Mouse (Mus musculus): ENCODE data around the gene Grxcr1. TPM values are rescaled to one million over a fixed set of nuclear protein-coding genes. Genes with fewer than 3 reads are reported as not detected.

The Grxcr1 gene
- polyA plus RNA-seq, 1 experiment from 2014 or later, result not detected

DNA sequence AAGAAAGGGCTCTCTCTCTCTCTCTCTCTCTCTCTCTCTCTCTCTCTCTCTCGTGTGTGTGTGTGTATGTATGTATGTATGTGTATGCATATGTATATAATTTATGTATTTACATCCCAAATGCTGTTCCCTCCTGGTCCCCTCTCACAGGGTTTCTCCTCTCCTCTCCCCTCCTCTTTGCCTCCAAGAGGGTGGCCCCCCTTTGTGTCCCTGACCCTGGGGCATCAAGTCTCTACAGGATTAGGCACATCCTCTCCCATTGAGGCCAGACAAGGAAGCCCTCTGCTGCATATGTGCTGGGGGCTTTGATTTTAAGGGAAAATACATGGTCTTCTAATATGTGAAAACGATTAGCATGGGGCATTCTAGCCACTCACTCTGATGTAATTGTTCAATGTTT lies 61.5 kb downstream of the Grxcr1 start:
- Histone ChIP-seq H3K9me3 (replicated peaks; ENCODE audit: control insufficient read depth, low read length) (no peaks in the 10 kb centered on the region), H3K4me2 (ENCODE audit: low read depth, low read length) (no peak overlapping the region), H3K36me3 (replicated peaks; ENCODE audit: control insufficient read depth, insufficient read depth, low read depth, low read length) (no peaks in the 10 kb centered on the region), H3K4me1 (ENCODE audit: control insufficient read depth, insufficient read depth, low read length) (no peaks in the 10 kb centered on the region), H3K27me3 (ENCODE audit: control insufficient read depth, insufficient read depth, low read length) (no peaks in the 10 kb centered on the region), H3K27ac (replicated peaks; ENCODE audit: low read depth, low read length) (no peak overlapping the region), H3K9ac (replicated peaks; ENCODE audit: low read length) (no peak overlapping the region), H3K4me3 (ENCODE audit: low read depth, low read length) (no peak overlapping the region)
- ATAC-seq (replicated peaks; ENCODE audit: insufficient number of reproducible peaks, low FRiP score, low TSS enrichment, low read depth), result no peak
- no peak for DNase-seq (ENCODE audit: low spot score)
- 68% methylated on average over 2 of the region's 2 CpGs for WGBS

- Histone ChIP-seq H3K27me3 (ENCODE audit: control insufficient read depth, insufficient read depth, low read length) (no peaks in the 10 kb centered on the region), H3K4me1 (ENCODE audit: control insufficient read depth, insufficient read depth, low read length) (no peaks in the 10 kb centered on the region), H3K9ac (replicated peaks; ENCODE audit: low read length) (no peak overlapping the region), H3K4me2 (ENCODE audit: low read depth, low read length) (no peak overlapping the region), H3K9me3 (replicated peaks; ENCODE audit: control insufficient read depth, low read length) (no peaks in the 10 kb centered on the region), H3K36me3 (replicated peaks; ENCODE audit: control insufficient read depth, insufficient read depth, low read depth, low read length) (no peaks in the 10 kb centered on the region), H3K4me3 (ENCODE audit: low read depth, low read length) (no peak overlapping the region), H3K27ac (replicated peaks; ENCODE audit: low read depth, low read length) (no peak overlapping the region)
- WGBS, result 83% methylated on average over 5 of the region's 5 CpGs
- no peak for DNase-seq (ENCODE audit: low spot score)
- ATAC-seq (replicated peaks; ENCODE audit: insufficient number of reproducible peaks, low FRiP score, low TSS enrichment, low read depth), result no peak
Observed at GRCm38 (mm10) chr5:68097665-68098624, 66.3 kb downstream of the Grxcr1 start.

DNA sequence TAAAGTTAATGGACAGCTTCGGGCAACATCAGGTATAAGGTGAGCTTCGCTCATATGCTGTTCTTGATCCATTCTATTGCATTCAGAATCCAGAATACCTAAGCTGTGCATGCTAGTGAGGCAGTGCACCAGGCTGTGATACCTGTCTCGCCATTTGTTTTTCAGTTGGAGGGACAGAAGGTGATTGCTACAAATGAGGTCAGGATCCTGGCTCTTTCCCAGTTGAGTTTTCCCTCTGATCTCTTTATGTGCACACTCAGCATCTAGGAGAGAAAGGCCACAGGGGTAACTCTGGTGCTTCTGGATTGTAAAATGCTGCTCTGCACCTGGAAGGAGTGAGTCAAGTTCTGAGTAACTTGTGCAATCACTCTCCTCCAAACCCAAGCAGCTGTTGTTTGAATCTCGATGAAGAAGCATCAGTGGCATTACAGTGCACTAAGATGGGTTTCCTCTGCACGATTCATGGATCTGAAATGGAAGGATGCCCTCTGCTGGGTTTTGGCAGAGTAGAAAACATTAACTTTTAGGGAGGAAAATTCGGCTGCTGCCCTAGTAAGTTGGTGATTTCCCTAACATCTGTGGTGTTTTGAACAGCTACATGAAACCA lies 80.9 kb downstream of the Grxcr1 start:
- H3K4me2 ChIP-seq (ENCODE audit: low read depth, low read length), result no peak overlapping the region
- no peak overlapping the region for H3K27ac ChIP-seq (replicated peaks; ENCODE audit: low read depth, low read length)
- no peaks in the 10 kb centered on the region for H3K27me3 ChIP-seq (ENCODE audit: control insufficient read depth, insufficient read depth, low read length)
- no peaks in the 10 kb centered on the region for H3K36me3 ChIP-seq (replicated peaks; ENCODE audit: control insufficient read depth, insufficient read depth, low read depth, low read length)
- no peak overlapping the region for H3K9ac ChIP-seq (replicated peaks; ENCODE audit: low read length)
- no peak overlapping the region for H3K4me3 ChIP-seq (ENCODE audit: low read depth, low read length)
- ATAC-seq (replicated peaks; ENCODE audit: insufficient number of reproducible peaks, low FRiP score, low TSS enrichment, low read depth) (no peak), DNase-seq (ENCODE audit: low spot score) (no peak)
- H3K4me1 ChIP-seq (ENCODE audit: control insufficient read depth, insufficient read depth, low read length), result no peaks in the 10 kb centered on the region
- WGBS, result 69% methylated on average over 6 of the region's 6 CpGs
- H3K9me3 ChIP-seq (replicated peaks; ENCODE audit: control insufficient read depth, low read length), result no peaks in the 10 kb centered on the region

DNA sequence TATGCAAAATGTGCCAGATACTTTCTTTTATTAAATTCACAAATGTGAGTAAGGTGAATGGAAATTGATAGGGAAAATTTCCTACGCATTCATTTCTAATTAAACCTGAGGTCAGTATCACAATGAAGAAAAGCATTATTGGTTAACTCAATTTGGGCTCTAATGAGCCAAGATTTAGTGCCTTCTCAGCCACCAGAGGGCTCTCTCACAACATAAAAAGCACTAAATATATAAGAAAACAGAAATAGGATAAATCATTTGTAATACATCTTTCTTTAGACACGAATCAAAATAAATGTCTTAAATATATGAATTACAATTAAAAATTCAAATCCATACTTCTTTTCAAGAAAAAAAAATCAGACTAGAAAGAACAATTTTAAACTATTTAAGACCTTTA lies 89.2 kb downstream of the Grxcr1 start:
- no peak overlapping the region for H3K4me2 ChIP-seq (ENCODE audit: low read depth, low read length)
- H3K27ac ChIP-seq (replicated peaks; ENCODE audit: low read depth, low read length), result no peak overlapping the region
- H3K36me3 ChIP-seq (replicated peaks; ENCODE audit: control insufficient read depth, insufficient read depth, low read depth, low read length), result no peaks in the 10 kb centered on the region
- WGBS, result 60% methylated on average over 2 of the region's 2 CpGs
- H3K9ac ChIP-seq (replicated peaks; ENCODE audit: low read length), result no peak overlapping the region
- H3K4me1 ChIP-seq (ENCODE audit: control insufficient read depth, insufficient read depth, low read length), result no peaks in the 10 kb centered on the region
- H3K27me3 ChIP-seq (ENCODE audit: control insufficient read depth, insufficient read depth, low read length), result no peaks in the 10 kb centered on the region
- no peak overlapping the region for H3K4me3 ChIP-seq (ENCODE audit: low read depth, low read length)
- ATAC-seq (replicated peaks; ENCODE audit: insufficient number of reproducible peaks, low FRiP score, low TSS enrichment, low read depth) (no peak), DNase-seq (ENCODE audit: low spot score) (peak; percentile 4)
- H3K9me3 ChIP-seq (replicated peaks; ENCODE audit: control insufficient read depth, low read length), result no peaks in the 10 kb centered on the region

- Histone ChIP-seq H3K36me3 (replicated peaks; ENCODE audit: control insufficient read depth, insufficient read depth, low read depth, low read length) (no peaks in the 10 kb centered on the region), H3K9me3 (replicated peaks; ENCODE audit: control insufficient read depth, low read length) (no peaks in the 10 kb centered on the region), H3K27ac (replicated peaks; ENCODE audit: low read depth, low read length) (no peak overlapping the region), H3K4me1 (ENCODE audit: control insufficient read depth, insufficient read depth, low read length) (no peaks in the 10 kb centered on the region), H3K4me3 (ENCODE audit: low read depth, low read length) (no peak overlapping the region), H3K4me2 (ENCODE audit: low read depth, low read length) (no peak overlapping the region), H3K9ac (replicated peaks; ENCODE audit: low read length) (no peak overlapping the region), H3K27me3 (ENCODE audit: control insufficient read depth, insufficient read depth, low read length) (no peaks in the 10 kb centered on the region)
- DNase-seq (ENCODE audit: low spot score) (no peak), ATAC-seq (replicated peaks; ENCODE audit: insufficient number of reproducible peaks, low FRiP score, low TSS enrichment, low read depth) (no peak)
- 71% methylated on average over 3 of the region's 3 CpGs for WGBS
Observed at GRCm38 (mm10) chr5:68122883-68123282, 91.2 kb downstream of the Grxcr1 start.

DNA sequence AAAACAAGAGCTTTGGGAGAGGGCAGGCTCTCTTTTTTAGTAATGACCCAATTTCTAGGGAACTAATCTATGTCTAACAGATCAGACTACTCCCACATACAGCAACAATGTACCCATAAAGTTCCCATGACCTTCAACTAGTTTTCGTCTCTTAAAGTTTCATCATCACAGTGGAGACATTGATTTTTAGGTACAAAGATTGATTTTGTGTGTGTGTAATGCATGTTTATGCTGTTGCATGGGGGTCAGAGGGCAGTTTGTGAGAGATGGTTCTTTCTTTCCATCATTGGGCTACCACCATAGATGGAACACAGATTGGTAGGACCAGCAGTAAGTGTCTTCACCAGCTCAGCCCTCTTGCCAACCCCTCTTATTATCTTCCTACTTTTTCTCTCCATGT lies 93.8 kb downstream of the Grxcr1 start:
- Histone ChIP-seq H3K9ac (replicated peaks; ENCODE audit: low read length) (no peak overlapping the region), H3K4me1 (ENCODE audit: control insufficient read depth, insufficient read depth, low read length) (no peaks in the 10 kb centered on the region), H3K27me3 (ENCODE audit: control insufficient read depth, insufficient read depth, low read length) (no peaks in the 10 kb centered on the region), H3K9me3 (replicated peaks; ENCODE audit: control insufficient read depth, low read length) (no peaks in the 10 kb centered on the region), H3K4me2 (ENCODE audit: low read depth, low read length) (no peak overlapping the region), H3K4me3 (ENCODE audit: low read depth, low read length) (no peak overlapping the region), H3K27ac (replicated peaks; ENCODE audit: low read depth, low read length) (no peak overlapping the region), H3K36me3 (replicated peaks; ENCODE audit: control insufficient read depth, insufficient read depth, low read depth, low read length) (no peaks in the 10 kb centered on the region)
- ATAC-seq (replicated peaks; ENCODE audit: insufficient number of reproducible peaks, low FRiP score, low TSS enrichment, low read depth) (no peak), DNase-seq (ENCODE audit: low spot score) (no peak)
- WGBS, result 92% methylated on average over 1 of the region's 1 CpGs

DNA sequence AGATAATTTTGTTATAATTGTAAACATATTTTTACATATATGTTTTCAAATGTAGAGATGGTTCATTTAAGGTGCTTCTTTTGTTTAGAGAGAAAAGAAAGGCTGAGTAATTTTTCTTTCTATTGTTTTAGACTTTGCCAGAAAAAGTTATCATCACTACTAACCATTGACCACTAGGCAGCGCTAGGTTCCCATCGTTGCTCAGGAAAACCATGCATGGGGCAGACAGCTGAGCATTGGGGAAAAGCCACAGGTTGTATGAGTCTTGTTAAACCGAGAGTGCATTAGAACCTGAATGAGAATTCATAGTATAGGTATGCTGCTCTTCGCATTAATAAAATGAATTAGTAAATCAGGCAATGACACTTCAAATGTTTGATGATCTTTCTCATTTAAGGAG lies 96.8 kb downstream of the Grxcr1 start:
- H3K9me3 ChIP-seq (replicated peaks; ENCODE audit: control insufficient read depth, low read length), result no peaks in the 10 kb centered on the region
- peak; percentile 62 for DNase-seq (ENCODE audit: low spot score)
- ATAC-seq (replicated peaks; ENCODE audit: insufficient number of reproducible peaks, low FRiP score, low TSS enrichment, low read depth), result no peak; the same call in 1 of the 2 replicates
- H3K27ac ChIP-seq (replicated peaks; ENCODE audit: low read depth, low read length), result no peak overlapping the region
- no peak overlapping the region for H3K9ac ChIP-seq (replicated peaks; ENCODE audit: low read length)
- H3K36me3 ChIP-seq (replicated peaks; ENCODE audit: control insufficient read depth, insufficient read depth, low read depth, low read length), result no peaks in the 10 kb centered on the region
- WGBS, result 17% methylated on average over 4 of the region's 4 CpGs
- no peaks in the 10 kb centered on the region for H3K27me3 ChIP-seq (ENCODE audit: control insufficient read depth, insufficient read depth, low read length)
- H3K4me1 ChIP-seq (ENCODE audit: control insufficient read depth, insufficient read depth, low read length), result no peaks in the 10 kb centered on the region
- no peak overlapping the region for H3K4me2 ChIP-seq (ENCODE audit: low read depth, low read length)
- no peak overlapping the region for H3K4me3 ChIP-seq (ENCODE audit: low read depth, low read length)
